Mouse (Mus musculus) cerebellum, adult 2 months (tissue): Measurements from ENCODE around the gene Ppp1r14d. TPM values are rescaled to one million over a fixed set of nuclear protein-coding genes. Genes with fewer than 3 reads are reported as not detected.

Source experiments
- DNase-seq, 2 experiments: peaks; one replicate each; pipeline ENCODE4 v3.0.0; 2021
- H3K27ac ChIP-seq: fragments of 200-500 bp; 2 replicates; pipeline ENCODE4 v1.5.1; 2012; ENCODE audit warnings: low read length, control low read depth, inconsistent platforms; ENCODE audit not compliant: insufficient read depth
- H3K27me3 ChIP-seq: fragments of 200-500 bp; 2 replicates; pipeline ENCODE4 v1.6.1; 2012; ENCODE audit warnings: inconsistent platforms, mild to moderate bottlenecking, low read length, moderate library complexity; ENCODE audit not compliant: control insufficient read depth, insufficient read depth
- H3K4me1 ChIP-seq: fragments of 200-500 bp; 2 replicates; pipeline ENCODE4 v1.6.1; 2011; ENCODE audit warnings: low read length; ENCODE audit not compliant: control insufficient read depth, insufficient read depth
- H3K4me3 ChIP-seq: fragments of 200-500 bp; replicated peaks from 2 replicates; pipeline ENCODE3; 2011; ENCODE audit warnings: mild to moderate bottlenecking, low read depth, low read length, control low read depth; ENCODE audit not compliant: insufficient read depth
- CTCF ChIP-seq: fragments of 200-500 bp; IDR thresholded peaks from 2 replicates; pipeline ENCODE4 v1.5.1; 2011; ENCODE audit warnings: low read depth, mild to moderate bottlenecking, control low read depth, low read length, moderate library complexity, borderline replicate concordance; ENCODE audit not compliant: insufficient read depth
- POLR2A ChIP-seq: fragments of 200-500 bp; IDR thresholded peaks from 2 replicates; pipeline ENCODE4 v1.6.1; 2011; ENCODE audit warnings: low read length, control low read depth, borderline replicate concordance; ENCODE audit not compliant: insufficient read depth
- WGBS: fragments of 180-500 bp; shearing (Covaris S2); methylation state at CpG from one replicate; pipeline ENCODE4 v1.1.7; 2018; 5-methylcytosine and 5-hydroxymethylcytosine counted together
- polyA plus RNA-seq: library from polyadenylated mRNA; depleted of rRNA; stranded (reverse); fragments of >200 nt; gene quantifications from 2 replicates; pipeline ENCODE4 v1.2.3, GENCODE M21; 2012; rRNA removed

Ppp1r14d gene
- polyA plus RNA-seq = not detected in 2 replicates

DNA sequence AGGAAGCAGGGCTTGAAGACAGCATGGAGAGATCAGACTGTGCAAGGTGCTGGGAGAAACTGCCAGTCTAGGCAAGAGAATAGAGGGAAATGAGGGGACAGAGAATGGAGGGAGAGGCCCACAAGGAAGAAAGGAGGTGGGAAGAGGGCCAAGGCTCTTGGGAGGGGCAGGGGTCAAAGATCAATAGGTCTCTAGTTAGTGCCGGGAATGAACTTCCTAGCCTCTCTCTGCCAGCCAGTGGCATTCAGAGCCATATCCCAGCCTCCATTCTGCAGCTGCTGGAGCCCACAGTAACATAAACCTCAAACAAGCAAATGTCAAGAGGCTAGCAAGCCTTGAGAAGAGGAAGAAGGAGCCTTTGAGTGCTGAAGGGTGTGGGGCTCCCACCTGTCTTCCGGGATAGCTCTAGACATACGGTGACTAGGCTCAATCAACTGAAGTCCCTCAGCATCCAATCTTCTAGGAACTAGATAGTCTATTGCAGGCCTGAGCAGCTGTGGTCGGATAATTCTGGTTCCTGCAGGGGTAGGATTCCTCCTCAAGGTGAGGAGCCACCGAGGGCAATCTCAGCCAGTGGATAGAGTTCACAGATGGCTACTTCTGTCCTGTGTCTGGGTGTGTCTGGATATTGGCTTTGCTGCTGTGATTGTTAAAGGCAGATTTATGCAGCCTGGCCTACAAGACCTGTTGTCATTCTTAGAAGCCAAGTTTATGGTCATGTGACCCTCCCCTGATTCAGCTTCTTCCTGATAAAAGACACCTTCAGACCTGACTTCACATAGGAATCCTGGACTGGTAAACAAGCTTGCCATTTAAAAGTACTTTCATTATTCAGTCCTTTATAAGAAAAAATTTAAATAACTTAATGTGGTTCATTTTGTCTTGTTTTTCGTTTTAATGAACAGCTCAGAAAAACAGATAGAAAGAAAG lies at the start of gene Ppp1r14d:
Gene Ppp1r14d (minus strand): TSS at position 132 of the 930 bp plus-strand sequence.
- WGBS = 72% methylated on average over 6 of the region's 6 CpGs
- H3K4me1 ChIP-seq = no peaks in the 10 kb centered on the region
- no peak within 1 kb of the TSS for H3K27ac ChIP-seq
- TF ChIP-seq CTCF = no peak
- no peak for TF ChIP-seq POLR2A
- no peak within 1 kb of the TSS for H3K4me3 ChIP-seq
- no peaks in the 10 kb centered on the region for H3K27me3 ChIP-seq
- DNase-seq = no peak

DNA sequence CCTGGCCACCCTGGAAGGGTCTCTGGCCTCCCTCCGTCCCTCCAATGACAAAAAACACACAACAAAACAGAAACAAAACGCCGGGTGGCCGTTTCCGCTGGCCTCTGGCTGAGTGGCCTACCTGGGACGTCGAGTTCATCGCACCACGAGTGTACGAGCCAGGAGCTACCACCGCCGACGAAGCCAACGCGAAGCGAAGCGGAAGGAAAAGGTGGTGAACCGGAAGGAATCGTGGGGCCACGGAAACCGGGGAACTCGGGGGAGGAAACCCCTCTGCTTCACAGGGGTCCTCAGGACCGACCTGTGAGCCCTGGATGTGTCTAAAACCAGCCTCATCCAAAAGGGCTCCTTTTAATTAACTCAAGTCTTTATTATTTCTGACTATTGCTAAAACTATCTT lies 48.1 kb upstream of the Ppp1r14d start:
- Histone ChIP-seq H3K27me3 (no peaks in the 10 kb centered on the region), H3K4me1 (no peaks in the 10 kb centered on the region), H3K4me3 (no peak overlapping the region), H3K27ac (no peak overlapping the region)
- WGBS = 81% methylated on average over 23 of the region's 23 CpGs
- DNase-seq = no peak
- TF ChIP-seq CTCF (no peak), POLR2A (no peak)

DNA sequence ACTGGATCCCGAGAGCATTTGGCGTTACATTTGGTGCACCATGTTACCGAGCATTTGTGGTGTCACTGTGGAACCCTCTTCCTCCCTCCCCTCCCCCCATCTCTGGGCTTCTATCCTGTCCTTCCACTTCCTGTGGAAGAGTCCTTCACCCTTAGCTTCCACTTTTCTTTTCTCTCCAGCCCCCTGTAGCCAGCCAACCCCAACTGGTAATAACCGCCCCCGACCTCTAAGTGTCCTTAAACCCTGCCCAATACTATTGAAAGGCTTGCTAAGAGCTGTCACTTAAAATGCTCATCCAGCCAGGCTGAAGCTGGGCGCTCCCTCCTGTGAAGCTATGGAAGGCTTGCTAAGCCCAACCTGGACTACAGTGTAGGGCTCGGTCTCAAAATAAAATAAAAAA lies 47.2 kb upstream of the Ppp1r14d start:
- Histone ChIP-seq H3K4me3 (no peak overlapping the region), H3K27me3 (no peaks in the 10 kb centered on the region), H3K4me1 (no peaks in the 10 kb centered on the region), H3K27ac (no peak overlapping the region)
- WGBS = 80% methylated on average over 7 of the region's 7 CpGs
- TF ChIP-seq POLR2A (no peak), CTCF (no peak)
- no peak for DNase-seq

DNA sequence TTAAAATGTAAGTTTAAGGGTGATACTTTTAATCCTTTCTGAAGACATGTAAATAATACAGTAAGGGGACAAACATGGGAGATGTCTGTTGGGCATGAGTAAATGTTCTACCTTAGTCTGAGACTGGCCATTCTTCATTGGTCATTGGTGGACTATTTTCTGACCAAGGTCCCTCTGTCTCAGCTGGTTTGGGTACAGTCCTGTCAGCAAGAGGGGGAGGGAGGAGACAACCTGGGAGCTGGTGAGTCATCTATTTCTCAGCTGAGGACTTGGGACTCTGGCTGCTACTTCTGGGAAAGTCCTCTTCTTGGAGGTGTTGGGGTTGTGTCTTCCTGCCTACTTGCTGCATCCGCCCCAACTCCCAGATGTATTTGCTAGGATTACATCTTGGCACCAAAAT lies 44.4 kb upstream of the Ppp1r14d start:
- no peak overlapping the region for H3K27ac ChIP-seq

DNA sequence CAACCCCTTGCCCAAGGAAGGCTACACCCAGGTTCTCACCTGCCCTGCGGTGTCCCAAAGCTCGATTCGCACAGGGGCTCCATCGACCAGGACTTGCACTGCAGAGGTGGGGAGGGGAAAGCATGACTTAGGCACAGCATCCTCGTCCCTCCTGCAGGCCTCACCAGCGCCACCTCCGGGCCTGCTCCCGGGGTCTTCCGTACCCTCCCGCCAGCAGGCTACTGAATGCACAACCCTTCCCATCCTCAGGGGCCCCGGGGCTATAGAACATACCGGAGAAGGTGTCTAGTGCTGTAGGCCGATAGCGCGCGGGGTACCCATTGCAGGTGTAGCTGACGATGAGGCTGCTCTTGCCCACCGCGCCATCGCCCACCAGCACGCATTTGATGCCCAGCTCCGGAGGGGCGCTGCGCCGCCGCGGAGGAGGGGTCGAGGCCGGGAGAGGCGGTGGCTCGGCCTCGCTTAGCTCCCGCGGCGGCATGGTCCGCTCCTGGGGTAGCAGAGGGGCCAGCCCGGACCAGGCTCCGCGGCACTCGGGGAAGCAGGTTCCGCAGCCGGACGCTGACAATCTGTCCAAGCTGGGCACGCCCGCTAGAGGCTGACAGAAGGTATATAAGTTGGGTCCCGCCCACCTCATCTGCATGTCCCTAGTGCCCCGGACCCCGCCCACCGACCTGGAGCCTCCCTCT lies 41.1 kb upstream of the Ppp1r14d start, which contains the start of gene Rhov:
Gene Rhov (minus strand): TSS at position 630 of the 689 bp plus-strand sequence.
- under 1% methylated on average over 49 of the region's 49 CpGs for WGBS
- H3K27ac ChIP-seq = 0 out of 2 replicates have a peak within 1 kb of the TSS, but pooled peaks have one; percentile 10
- peak; percentile 83 to 87 for DNase-seq
- TF ChIP-seq CTCF (peak; percentile 21; the same call in 1 of the 2 replicates), POLR2A (peak; percentile 37; the same call in 1 of the 2 replicates)
- no peaks in the 10 kb centered on the region; the same call in 1 of the 2 replicates for H3K4me1 ChIP-seq
- no peaks in the 10 kb centered on the region for H3K27me3 ChIP-seq
- peak within 1 kb of the TSS; percentile 77 for H3K4me3 ChIP-seq

More for the DNA sequence above, 44.4 kb upstream of the Ppp1r14d start:
- no peak for DNase-seq
- WGBS = 81% methylated on average over 1 of the region's 1 CpGs
- no peaks in the 10 kb centered on the region for H3K27me3 ChIP-seq
- TF ChIP-seq POLR2A = no peak
- no peak for TF ChIP-seq CTCF
- H3K4me1 ChIP-seq = no peaks in the 10 kb centered on the region; the same call in 1 of the 2 replicates
- no peak overlapping the region for H3K4me3 ChIP-seq

DNA sequence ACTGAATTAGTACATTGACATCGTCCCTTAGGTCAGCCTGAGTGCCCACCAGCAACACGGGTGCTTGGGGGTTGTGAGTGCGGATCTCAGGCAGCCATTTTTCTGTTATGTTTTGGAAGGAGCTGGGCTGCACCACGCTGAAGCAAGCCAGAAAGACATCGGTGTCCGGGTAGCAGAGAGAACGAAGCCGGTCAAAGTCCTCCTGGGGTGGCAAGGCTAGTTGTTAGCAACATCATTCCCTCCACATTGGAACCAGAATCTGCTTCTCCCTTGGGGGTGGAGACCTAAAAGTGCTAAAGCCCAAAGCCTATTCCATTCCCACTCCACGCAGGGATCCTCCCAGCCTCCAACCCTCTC lies 40.6 kb upstream of the Ppp1r14d start:
- Histone ChIP-seq H3K27ac (no peak overlapping the region), H3K4me3 (peak overlapping the region; percentile 77), H3K4me1 (no peaks in the 10 kb centered on the region; the same call in 1 of the 2 replicates), H3K27me3 (no peaks in the 10 kb centered on the region)
- TF ChIP-seq POLR2A = no peak
- TF ChIP-seq CTCF = no peak
- no peak for DNase-seq
- WGBS = 60% methylated on average over 9 of the region's 9 CpGs

DNA sequence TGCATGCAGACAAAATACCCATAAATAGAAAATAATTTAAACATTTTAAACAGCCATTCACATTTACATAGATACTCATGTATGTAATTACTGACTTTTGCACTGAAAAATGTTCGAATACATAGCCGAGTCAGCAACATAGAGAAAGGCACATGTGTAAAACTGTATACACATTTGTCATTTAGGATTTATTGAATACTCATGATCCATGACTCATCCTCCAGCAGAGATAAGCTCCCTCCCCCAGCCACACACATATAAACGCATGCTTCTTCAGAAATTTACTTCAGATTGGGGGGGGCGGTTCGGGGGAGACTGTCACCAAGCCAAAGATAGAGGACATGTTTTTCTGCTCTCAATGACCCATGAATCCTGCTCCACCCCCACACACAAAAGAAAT lies 34.1 kb upstream of the Ppp1r14d start:
- Histone ChIP-seq H3K4me3 (no peak overlapping the region), H3K27me3 (no peaks in the 10 kb centered on the region), H3K4me1 (0 out of 2 replicates have a peak, but pooled peaks cover 4% of the 10 kb centered on the region), H3K27ac (no peak overlapping the region)
- 81% methylated on average over 5 of the region's 5 CpGs for WGBS
- no peak for DNase-seq
- no peak for TF ChIP-seq CTCF
- TF ChIP-seq POLR2A = no peak

DNA sequence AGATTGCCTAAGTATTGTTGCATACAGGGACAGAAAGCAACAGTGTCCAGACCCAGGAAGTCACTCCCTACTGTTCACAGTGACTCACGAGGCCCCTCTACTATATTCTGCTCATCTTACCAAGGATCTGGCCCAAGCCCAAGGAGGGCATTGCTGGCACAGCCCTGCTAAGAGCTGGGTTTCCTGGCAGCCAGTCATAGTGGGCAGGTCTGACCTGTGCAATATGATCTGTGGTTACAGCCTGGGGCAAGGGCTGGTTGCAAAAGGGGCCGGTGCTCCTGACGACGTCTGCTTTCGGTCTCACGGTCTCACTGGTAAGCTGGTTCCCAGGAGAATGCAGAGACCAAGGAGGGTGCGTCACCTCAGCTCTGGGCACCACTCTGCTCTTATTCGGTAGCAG lies 33.3 kb upstream of the Ppp1r14d start:
- no peak for TF ChIP-seq POLR2A
- no peak for TF ChIP-seq CTCF
- Histone ChIP-seq H3K27ac (no peak overlapping the region), H3K27me3 (no peaks in the 10 kb centered on the region), H3K4me3 (no peak overlapping the region), H3K4me1 (0 out of 2 replicates have a peak, but pooled peaks cover 4% of the 10 kb centered on the region)
- 14% methylated on average over 8 of the region's 8 CpGs for WGBS
- DNase-seq = peak in 1 of 2 experiments; percentile 33
